Mouse (Mus musculus) ES-E14 (cell line): ENCODE measurements at regions not wholly inside any gene's neighbourhood (a gene's known extent, or its start where the extent isn't known, plus 50 kb on each side); places are given as distances from the start of the nearest gene placed in this dataset.

Experiments
- CHD2 ChIP-seq: IDR thresholded peaks from 2 replicates; pipeline ENCODE4 v1.6.1; 2014; ENCODE audit warnings: mild to moderate bottlenecking, low read depth, low read length, inconsistent platforms
- MAFK ChIP-seq: IDR thresholded peaks from 2 replicates; pipeline ENCODE4 v1.6.1; 2014; ENCODE audit warnings: mild to moderate bottlenecking, low read depth, low read length, inconsistent platforms; ENCODE audit not compliant: insufficient read depth
- ZC3H11A ChIP-seq: IDR thresholded peaks from 2 replicates; pipeline ENCODE4 v1.6.1; 2012; ENCODE audit warnings: low read depth, mild to moderate bottlenecking, inconsistent platforms, low read length, borderline replicate concordance
- ZNF384 ChIP-seq: IDR thresholded peaks from 2 replicates; pipeline ENCODE4 v1.6.1; 2012; ENCODE audit warnings: low read depth, low read length, inconsistent platforms

DNA sequence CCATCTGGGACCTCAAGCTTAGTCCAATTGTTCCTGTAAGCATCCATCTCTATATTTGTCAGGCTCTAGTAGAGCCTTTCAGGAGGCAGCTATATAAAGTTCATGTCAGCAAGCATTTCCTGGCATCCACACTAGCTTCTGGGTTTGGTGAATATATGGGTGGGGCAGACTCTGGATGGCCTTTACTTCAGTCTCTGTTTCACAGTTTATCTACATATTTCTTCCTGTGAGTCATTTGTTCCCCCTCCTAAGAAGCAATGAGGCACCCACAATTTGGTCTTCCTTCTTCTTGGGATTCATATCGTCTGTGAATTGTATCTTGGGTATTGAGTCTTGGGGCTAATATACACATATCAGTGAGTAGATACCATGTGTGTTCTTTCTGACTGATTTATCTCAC, 1081.0 kb downstream of the Slitrk1 start:
- no peak for TF ChIP-seq ZNF384
- no peak for TF ChIP-seq MAFK
- no peak for TF ChIP-seq ZC3H11A
- no peak for TF ChIP-seq CHD2
